Mouse (Mus musculus) stomach, embryonic 15.5 days (tissue): ENCODE results near the gene Lef1. TPM values are rescaled to one million over a fixed set of nuclear protein-coding genes. Genes with fewer than 3 reads are reported as not detected.

ENCODE experiments used
- ATAC-seq: fragments of 200-750 bp; cut with Nextera tagmentation; 2 replicates; pipeline ENCODE4 v1.8.0; 2017; ENCODE audit warnings: low read depth, moderate number of reproducible peaks, moderate TSS enrichment; ENCODE audit not compliant: insufficient read depth, low FRiP score
- H3K27ac ChIP-seq: fragments of 300-500 bp; sonication (generic); 2 replicates; pipeline ENCODE4 v1.5.1; 2015; ENCODE audit warnings: mild to moderate bottlenecking, inconsistent platforms
- H3K27me3 ChIP-seq: fragments of 300-500 bp; sonication (generic); replicated peaks from 2 replicates; pipeline ENCODE4 v1.6.1; 2015; ENCODE audit warnings: inconsistent platforms
- H3K36me3 ChIP-seq: fragments of 300-500 bp; sonication (generic); 2 replicates; pipeline ENCODE4 v1.6.1; 2015; ENCODE audit warnings: inconsistent platforms
- H3K4me1 ChIP-seq: fragments of 300-500 bp; sonication (generic); 2 replicates; pipeline ENCODE4 v1.6.1; 2015; ENCODE audit warnings: inconsistent platforms
- H3K4me2 ChIP-seq: fragments of 300-500 bp; sonication (generic); 2 replicates; pipeline ENCODE4 v1.6.1; 2015; ENCODE audit warnings: mild to moderate bottlenecking, inconsistent platforms
- H3K4me3 ChIP-seq: fragments of 300-500 bp; sonication (generic); replicated peaks from 2 replicates; pipeline ENCODE4 v1.5.1; 2015; ENCODE audit warnings: inconsistent platforms
- H3K9ac ChIP-seq: fragments of 300-500 bp; sonication (generic); 2 replicates; pipeline ENCODE4 v1.6.1; 2015; ENCODE audit warnings: inconsistent platforms
- H3K9me3 ChIP-seq: fragments of 300-500 bp; sonication (generic); 2 replicates; pipeline ENCODE4 v1.6.1; 2016; ENCODE audit warnings: inconsistent platforms
- WGBS: fragments of 180-500 bp; shearing (Covaris S2); methylation state at CpG from one replicate; pipeline ENCODE4 v1.1.7; 2015; 5-methylcytosine and 5-hydroxymethylcytosine counted together
- polyA plus RNA-seq: library from polyadenylated mRNA; unstranded; fragments of >200 nt; fragmentation: Nextera tagmentation; extraction: Ambion mirVana; gene quantifications from 2 replicates; pipeline ENCODE4 v1.2.1, GENCODE M21; 2015

The Lef1 gene
- polyA plus RNA-seq, 1 experiment from 2014 or later, result 0.95 TPM

GRCm38 (mm10) chr3:131202311-131202710, 92.0 kb downstream of the Lef1 start:
- no peak overlapping the region for H3K4me2 ChIP-seq
- ATAC-seq, result no peak
- H3K27ac ChIP-seq, result no peak overlapping the region
- H3K9ac ChIP-seq, result no peak overlapping the region
- H3K9me3 ChIP-seq, result no peaks in the 10 kb centered on the region
- H3K36me3 ChIP-seq, result no peaks in the 10 kb centered on the region
- 63% methylated on average over 7 of the region's 7 CpGs for WGBS
- no peaks in the 10 kb centered on the region for H3K4me1 ChIP-seq
- no peak overlapping the region for H3K4me3 ChIP-seq
- H3K27me3 ChIP-seq, result no peaks in the 10 kb centered on the region

- no peak for ATAC-seq
- H3K9ac ChIP-seq, result no peak overlapping the region
Measured at GRCm38 (mm10) chr3:131207846-131208245, 97.6 kb downstream of the Lef1 start.

GRCm38 (mm10) chr3:131208265-131208891, 98.1 kb downstream of the Lef1 start:
- 0 out of 2 replicates have a peak, but pooled peaks have one; percentile 18 for ATAC-seq
- H3K4me3 ChIP-seq, result no peak overlapping the region
- no peak overlapping the region for H3K9ac ChIP-seq
- no peaks in the 10 kb centered on the region for H3K36me3 ChIP-seq
- no peak overlapping the region for H3K27ac ChIP-seq
- H3K4me2 ChIP-seq, result no peak overlapping the region
- no peaks in the 10 kb centered on the region for H3K9me3 ChIP-seq
- H3K27me3 ChIP-seq, result no peaks in the 10 kb centered on the region
- H3K4me1 ChIP-seq, result no peaks in the 10 kb centered on the region
- 69% methylated on average over 13 of the region's 13 CpGs for WGBS

More at GRCm38 (mm10) chr3:131207846-131208245, 97.6 kb downstream of the Lef1 start:
- no peaks in the 10 kb centered on the region for H3K27me3 ChIP-seq
- H3K4me3 ChIP-seq, result no peak overlapping the region
- no peaks in the 10 kb centered on the region for H3K4me1 ChIP-seq
- no peak overlapping the region for H3K4me2 ChIP-seq
- H3K36me3 ChIP-seq, result no peaks in the 10 kb centered on the region
- no peak overlapping the region for H3K27ac ChIP-seq
- WGBS, result 83% methylated on average over 5 of the region's 5 CpGs
- H3K9me3 ChIP-seq, result no peaks in the 10 kb centered on the region

- Histone ChIP-seq H3K4me2 (no peak overlapping the region), H3K36me3 (no peaks in the 10 kb centered on the region), H3K9me3 (no peaks in the 10 kb centered on the region), H3K9ac (no peak overlapping the region), H3K4me3 (no peak overlapping the region), H3K27me3 (no peaks in the 10 kb centered on the region), H3K27ac (no peak overlapping the region), H3K4me1 (no peaks in the 10 kb centered on the region)
- WGBS, result 84% methylated on average over 7 of the region's 7 CpGs
- no peak for ATAC-seq
Measured at GRCm38 (mm10) chr3:131212200-131212599, 101.9 kb downstream of the Lef1 start.

- WGBS, result 69% methylated on average over 9 of the region's 9 CpGs
- ATAC-seq, result no peak
- H3K27me3 ChIP-seq, result no peaks in the 10 kb centered on the region
Measured at GRCm38 (mm10) chr3:131214060-131214658, 103.9 kb downstream of the Lef1 start.

GRCm38 (mm10) chr3:131214841-131215240, 104.6 kb downstream of the Lef1 start:
- Histone ChIP-seq H3K4me3 (no peak overlapping the region), H3K4me1 (no peaks in the 10 kb centered on the region), H3K9me3 (no peaks in the 10 kb centered on the region), H3K4me2 (no peak overlapping the region), H3K27me3 (no peaks in the 10 kb centered on the region), H3K27ac (no peak overlapping the region), H3K9ac (no peak overlapping the region), H3K36me3 (no peaks in the 10 kb centered on the region)
- ATAC-seq, result no peak
- WGBS, result 63% methylated on average over 9 of the region's 9 CpGs

More at GRCm38 (mm10) chr3:131214060-131214658, 103.9 kb downstream of the Lef1 start:
- H3K4me2 ChIP-seq, result no peak overlapping the region
- no peak overlapping the region for H3K4me3 ChIP-seq
- no peak overlapping the region for H3K9ac ChIP-seq
- H3K27ac ChIP-seq, result no peak overlapping the region
- no peaks in the 10 kb centered on the region for H3K36me3 ChIP-seq
- no peaks in the 10 kb centered on the region for H3K4me1 ChIP-seq
- no peaks in the 10 kb centered on the region for H3K9me3 ChIP-seq

- ATAC-seq, result no peak
- no peak overlapping the region for H3K27ac ChIP-seq
- H3K27me3 ChIP-seq, result no peaks in the 10 kb centered on the region
- no peak overlapping the region for H3K4me2 ChIP-seq
- no peak overlapping the region for H3K4me3 ChIP-seq
- WGBS, result 82% methylated on average over 14 of the region's 14 CpGs
- no peaks in the 10 kb centered on the region for H3K4me1 ChIP-seq
- H3K9ac ChIP-seq, result no peak overlapping the region
- H3K9me3 ChIP-seq, result no peaks in the 10 kb centered on the region
- H3K36me3 ChIP-seq, result no peaks in the 10 kb centered on the region
Measured at GRCm38 (mm10) chr3:131218636-131219390, 108.5 kb downstream of the Lef1 start.

GRCm38 (mm10) chr3:131228083-131228482, 117.8 kb downstream of the Lef1 start:
- Histone ChIP-seq H3K9ac (no peak overlapping the region), H3K4me3 (no peak overlapping the region), H3K27ac (no peak overlapping the region), H3K36me3 (peaks cover 5% of the 10 kb centered on the region; the same call in 1 of the 2 replicates), H3K4me1 (no peaks in the 10 kb centered on the region), H3K9me3 (no peaks in the 10 kb centered on the region), H3K27me3 (no peaks in the 10 kb centered on the region), H3K4me2 (no peak overlapping the region)
- 0 out of 2 replicates have a peak, but pooled peaks have one; percentile 18 for ATAC-seq
- WGBS, result 77% methylated on average over 6 of the region's 6 CpGs

GRCm38 (mm10) chr3:131237061-131237460, 126.8 kb downstream of the Lef1 start:
- Histone ChIP-seq H3K4me3 (no peak overlapping the region), H3K4me1 (no peaks in the 10 kb centered on the region), H3K9ac (no peak overlapping the region), H3K36me3 (peaks cover 13% of the 10 kb centered on the region), H3K27ac (no peak overlapping the region), H3K4me2 (no peak overlapping the region), H3K27me3 (no peaks in the 10 kb centered on the region), H3K9me3 (no peaks in the 10 kb centered on the region)
- WGBS, result 83% methylated on average over 6 of the region's 6 CpGs
- no peak for ATAC-seq

GRCm38 (mm10) chr3:131237785-131238633, 127.7 kb downstream of the Lef1 start:
- Histone ChIP-seq H3K27ac (no peak overlapping the region), H3K4me2 (no peak overlapping the region), H3K4me1 (no peaks in the 10 kb centered on the region), H3K9ac (no peak overlapping the region), H3K36me3 (peaks cover 13% of the 10 kb centered on the region), H3K4me3 (no peak overlapping the region), H3K9me3 (no peaks in the 10 kb centered on the region), H3K27me3 (no peaks in the 10 kb centered on the region)
- 64% methylated on average over 19 of the region's 19 CpGs for WGBS
- peak; percentile 33; the same call in 1 of the 2 replicates for ATAC-seq

- ATAC-seq, result no peak
- WGBS, result 57% methylated on average over 11 of the region's 11 CpGs
- no peak overlapping the region for H3K9ac ChIP-seq
- H3K4me3 ChIP-seq, result no peak overlapping the region
- H3K27ac ChIP-seq, result no peak overlapping the region
- peaks cover 15% of the 10 kb centered on the region for H3K36me3 ChIP-seq
- no peaks in the 10 kb centered on the region for H3K9me3 ChIP-seq
- H3K27me3 ChIP-seq, result no peaks in the 10 kb centered on the region
- no peak overlapping the region for H3K4me2 ChIP-seq
- no peaks in the 10 kb centered on the region; the same call in 1 of the 2 replicates for H3K4me1 ChIP-seq
Measured at GRCm38 (mm10) chr3:131245766-131246578, 135.7 kb downstream of the Lef1 start.
